Mouse (Mus musculus) embryonic fibroblast, embryonic 13.5 days (primary cell): Measurements from ENCODE around the gene Depdc1b.

Experiments
- CTCF ChIP-seq: IDR thresholded peaks from 2 replicates; pipeline ENCODE4 v1.5.1; 2011; ENCODE audit warnings: mild to moderate bottlenecking, control low read depth, low read length, moderate library complexity, borderline replicate concordance; ENCODE audit not compliant: insufficient read depth
- POLR2A ChIP-seq: IDR thresholded peaks from 2 replicates; pipeline ENCODE4 v1.6.1; 2011; ENCODE audit warnings: low read depth, mild to moderate bottlenecking, control low read depth, low read length, moderate library complexity

DNA sequence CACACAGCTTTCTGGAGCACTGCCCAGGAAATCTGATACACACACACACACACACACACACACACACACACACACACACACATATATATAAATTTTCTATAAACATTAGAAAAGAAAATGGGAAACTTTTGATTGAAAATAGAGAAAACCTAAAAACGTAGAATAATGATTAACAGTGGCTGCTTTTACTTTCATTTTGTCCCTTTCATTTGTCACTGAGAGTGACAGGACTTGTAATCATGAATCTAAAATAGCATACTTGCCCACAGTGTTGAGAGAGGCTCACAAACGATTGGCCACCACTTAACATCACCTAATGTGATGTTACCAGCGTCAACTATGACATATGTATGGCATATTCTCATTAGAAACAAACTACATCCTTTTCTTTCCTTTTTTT lies 26.7 kb upstream of the Depdc1b start:
- TF ChIP-seq CTCF (no peak), POLR2A (no peak)
